Mouse (Mus musculus): ENCODE results near the gene 1700017B05Rik. TPM values are rescaled to one million over a fixed set of nuclear protein-coding genes. Genes with fewer than 3 reads are reported as not detected.
"Not testable (repeated sequence)": the region's sequence is repeated elsewhere in the genome, so short reads cannot be mapped to it uniquely, and the experiment has no call there.

1700017B05Rik gene
- 14.1 and 28.7 TPM in 2 replicates for polyA plus RNA-seq (2012; rRNA removed)

GRCm38 (mm10) chr9:57261913-57262794 lies at the start of gene 1700017B05Rik:
Gene 1700017B05Rik, minus strand, starts transcription at chr9:57262612.
- H3K27me3 ChIP-seq (ENCODE audit: control insufficient read depth, insufficient read depth, low read length), result no peaks in the 10 kb centered on the region
- TF ChIP-seq POLR2A (IDR thresholded peaks at IDR 0.05; ENCODE audit: low read depth, low read length) (peak; percentile 45; the same call in 1 of the 2 replicates), CTCF (IDR thresholded peaks at IDR 0.05; ENCODE audit: extremely low read depth, insufficient read length, insufficient replicate concordance, low read depth, low read length) (peak; percentile 53)
- peaks cover 14% of the 10 kb centered on the region for H3K36me3 ChIP-seq (ENCODE audit: control insufficient read depth, insufficient read depth, low read length)
- H3K27ac ChIP-seq (ENCODE audit: insufficient read depth, low read depth, low read length), result peak within 1 kb of the TSS; percentile 79
- H3K4me3 ChIP-seq (ENCODE audit: low read depth, low read length), result peak within 1 kb of the TSS; percentile 98
- peaks cover 11% of the 10 kb centered on the region for H3K4me1 ChIP-seq (ENCODE audit: control insufficient read depth, insufficient read depth, insufficient read length, low read length)
- under 1% methylated on average over 87 of the region's 87 CpGs for WGBS

DNA sequence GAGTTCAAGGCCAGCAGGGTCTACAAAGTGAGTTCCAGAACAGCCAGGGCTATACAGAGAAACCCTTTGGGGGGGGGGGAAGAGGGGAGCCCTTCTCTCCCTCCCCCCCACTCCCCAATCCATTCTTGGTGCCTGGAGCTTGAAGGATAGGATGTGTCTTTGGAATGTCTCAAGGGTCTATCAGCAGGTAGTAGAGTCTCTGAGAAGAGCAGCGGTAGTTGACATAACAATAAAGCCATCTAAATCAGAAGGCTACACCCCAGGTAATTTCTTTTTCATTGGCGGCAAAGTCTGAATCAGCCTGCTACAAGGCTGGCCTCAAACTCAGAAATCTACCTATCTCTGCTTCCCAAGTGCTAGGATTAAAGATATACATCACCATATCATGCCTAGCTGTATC lies 48.5 kb upstream of the 1700017B05Rik start:
- TF ChIP-seq POLR2A (IDR thresholded peaks at IDR 0.05; ENCODE audit: low read depth, low read length), result no peak
- TF ChIP-seq CTCF (IDR thresholded peaks at IDR 0.05; ENCODE audit: extremely low read depth, insufficient read length, insufficient replicate concordance, low read depth, low read length), result no peak
- no peaks in the 10 kb centered on the region for H3K27me3 ChIP-seq (ENCODE audit: control insufficient read depth, insufficient read depth, low read length)
- H3K27ac ChIP-seq (ENCODE audit: insufficient read depth, low read depth, low read length), result no peak overlapping the region
- no peaks in the 10 kb centered on the region for H3K4me1 ChIP-seq (ENCODE audit: control insufficient read depth, insufficient read depth, insufficient read length, low read length)
- no peaks in the 10 kb centered on the region for H3K36me3 ChIP-seq (ENCODE audit: control insufficient read depth, insufficient read depth, low read length)
- WGBS, result 96% methylated on average over 2 of the region's 2 CpGs
- no peak overlapping the region for H3K4me3 ChIP-seq (ENCODE audit: low read depth, low read length)

- 94% methylated on average over 4 of the region's 4 CpGs for WGBS
- no peak for TF ChIP-seq POLR2A (IDR thresholded peaks at IDR 0.05; ENCODE audit: low read depth, low read length)
- TF ChIP-seq CTCF (IDR thresholded peaks at IDR 0.05; ENCODE audit: extremely low read depth, insufficient read length, insufficient replicate concordance, low read depth, low read length), result no peak
- no peak overlapping the region for H3K4me3 ChIP-seq (ENCODE audit: low read depth, low read length)
Observed at GRCm38 (mm10) chr9:57309353-57309752, 46.9 kb upstream of the 1700017B05Rik start.

DNA sequence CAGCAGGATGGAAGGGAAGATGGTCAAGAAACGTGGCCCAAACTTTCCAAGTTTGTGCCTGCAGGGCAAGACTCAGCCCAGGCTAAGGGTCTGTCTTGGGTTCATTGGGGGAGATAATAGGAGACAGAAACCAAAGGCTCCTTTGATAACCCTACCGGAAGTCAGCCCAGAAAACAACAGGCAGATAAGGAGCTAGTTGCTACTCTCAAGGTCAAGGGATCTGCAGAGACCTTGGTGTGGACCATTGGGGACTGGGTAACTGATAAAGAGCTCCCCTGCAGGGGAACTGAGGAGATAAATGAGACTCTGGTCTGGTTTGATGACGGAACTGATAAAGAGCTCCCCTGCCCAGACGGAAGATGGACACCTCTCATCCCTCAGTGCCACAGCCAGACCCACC lies 45.0 kb upstream of the 1700017B05Rik start:
- TF ChIP-seq POLR2A (IDR thresholded peaks at IDR 0.05; ENCODE audit: low read depth, low read length) (no peak), CTCF (IDR thresholded peaks at IDR 0.05; ENCODE audit: extremely low read depth, insufficient read length, insufficient replicate concordance, low read depth, low read length) (no peak)
- WGBS, result 72% methylated on average over 4 of the region's 4 CpGs
- Histone ChIP-seq H3K4me3 (ENCODE audit: low read depth, low read length) (no peak overlapping the region), H3K27me3 (ENCODE audit: control insufficient read depth, insufficient read depth, low read length) (no peaks in the 10 kb centered on the region), H3K4me1 (ENCODE audit: control insufficient read depth, insufficient read depth, insufficient read length, low read length) (no peaks in the 10 kb centered on the region; the same call in 1 of the 2 replicates), H3K27ac (ENCODE audit: insufficient read depth, low read depth, low read length) (no peak overlapping the region), H3K36me3 (ENCODE audit: control insufficient read depth, insufficient read depth, low read length) (no peaks in the 10 kb centered on the region)

More at GRCm38 (mm10) chr9:57309353-57309752, 46.9 kb upstream of the 1700017B05Rik start:
- no peaks in the 10 kb centered on the region for H3K27me3 ChIP-seq (ENCODE audit: control insufficient read depth, insufficient read depth, low read length)
- H3K4me1 ChIP-seq (ENCODE audit: control insufficient read depth, insufficient read depth, insufficient read length, low read length), result no peaks in the 10 kb centered on the region
- no peaks in the 10 kb centered on the region for H3K36me3 ChIP-seq (ENCODE audit: control insufficient read depth, insufficient read depth, low read length)
- H3K27ac ChIP-seq (ENCODE audit: insufficient read depth, low read depth, low read length), result no peak overlapping the region

DNA sequence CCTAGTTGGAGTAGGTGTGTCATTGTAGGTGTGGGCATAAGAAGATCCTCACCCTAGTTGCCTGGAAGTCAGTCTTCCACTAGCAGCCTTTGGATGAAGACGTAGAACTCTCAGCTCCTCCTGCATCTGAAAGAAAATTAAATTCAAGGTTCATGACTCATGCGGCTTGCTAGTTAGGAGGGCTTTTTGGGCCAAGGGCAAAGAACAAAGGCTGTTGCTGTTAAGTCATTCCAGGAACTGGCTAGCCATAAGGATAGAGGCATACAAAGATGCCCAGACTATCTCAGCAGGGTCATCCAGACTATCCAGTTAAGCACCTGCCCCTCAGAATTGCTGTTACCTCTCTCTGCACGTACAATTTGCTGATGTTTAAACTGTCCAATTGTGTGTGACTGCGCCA lies 42.3 kb upstream of the 1700017B05Rik start:
- H3K36me3 ChIP-seq (ENCODE audit: control insufficient read depth, insufficient read depth, low read length); H3K4me3 ChIP-seq (ENCODE audit: low read depth, low read length); H3K27ac ChIP-seq (ENCODE audit: insufficient read depth, low read depth, low read length); H3K27me3 ChIP-seq (ENCODE audit: control insufficient read depth, insufficient read depth, low read length): not testable (repeated sequence)
- WGBS, result 96% methylated on average over 4 of the region's 4 CpGs
- peaks cover 15% of the 10 kb centered on the region for H3K4me1 ChIP-seq (ENCODE audit: control insufficient read depth, insufficient read depth, insufficient read length, low read length)

GRCm38 (mm10) chr9:57304251-57304650 lies 41.8 kb upstream of the 1700017B05Rik start:
- Histone ChIP-seq H3K27me3 (ENCODE audit: control insufficient read depth, insufficient read depth, low read length) (no peaks in the 10 kb centered on the region), H3K36me3 (ENCODE audit: control insufficient read depth, insufficient read depth, low read length) (no peaks in the 10 kb centered on the region), H3K27ac (ENCODE audit: insufficient read depth, low read depth, low read length) (no peak overlapping the region), H3K4me3 (ENCODE audit: low read depth, low read length) (no peak overlapping the region), H3K4me1 (ENCODE audit: control insufficient read depth, insufficient read depth, insufficient read length, low read length) (peaks cover 18% of the 10 kb centered on the region)
- 100% methylated on average over 2 of the region's 2 CpGs for WGBS
- TF ChIP-seq POLR2A (IDR thresholded peaks at IDR 0.05; ENCODE audit: low read depth, low read length) (no peak), CTCF (IDR thresholded peaks at IDR 0.05; ENCODE audit: extremely low read depth, insufficient read length, insufficient replicate concordance, low read depth, low read length) (no peak)

DNA sequence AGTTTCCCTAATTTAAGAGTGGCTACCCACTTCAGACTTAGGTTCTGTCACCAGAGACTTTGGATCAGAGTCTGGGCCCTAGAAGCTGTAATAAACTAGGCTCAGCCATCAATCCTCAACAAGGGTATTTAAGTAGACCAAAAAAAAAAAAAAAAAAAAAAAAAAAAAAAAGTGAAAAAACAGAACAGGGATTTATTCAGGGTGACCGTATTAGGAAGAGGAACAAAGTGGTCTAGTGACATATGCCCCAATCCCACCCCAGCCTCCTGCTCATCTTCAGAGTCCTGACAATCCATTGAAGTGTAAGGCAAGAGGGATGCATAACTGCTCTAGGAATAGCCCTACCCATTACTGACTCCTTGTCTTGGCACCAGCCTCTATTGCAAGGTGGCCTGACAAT lies 40.9 kb upstream of the 1700017B05Rik start:
- Histone ChIP-seq H3K4me3 (ENCODE audit: low read depth, low read length) (no peak overlapping the region), H3K27me3 (ENCODE audit: control insufficient read depth, insufficient read depth, low read length) (no peaks in the 10 kb centered on the region), H3K4me1 (ENCODE audit: control insufficient read depth, insufficient read depth, insufficient read length, low read length) (peaks cover 19% of the 10 kb centered on the region), H3K36me3 (ENCODE audit: control insufficient read depth, insufficient read depth, low read length) (no peaks in the 10 kb centered on the region), H3K27ac (ENCODE audit: insufficient read depth, low read depth, low read length) (no peak overlapping the region)
- WGBS, result 89% methylated on average over 1 of the region's 1 CpGs
- TF ChIP-seq CTCF (IDR thresholded peaks at IDR 0.05; ENCODE audit: extremely low read depth, insufficient read length, insufficient replicate concordance, low read depth, low read length) (no peak), POLR2A (IDR thresholded peaks at IDR 0.05; ENCODE audit: low read depth, low read length) (no peak)

Measured in small intestine, adult 2 months (tissue).